Mouse (Mus musculus): ENCODE measurements at regions not wholly inside any gene's neighbourhood (a gene's known extent, or its start where the extent isn't known, plus 50 kb on each side); places are given as distances from the start of the nearest gene placed in this dataset.

DNA sequence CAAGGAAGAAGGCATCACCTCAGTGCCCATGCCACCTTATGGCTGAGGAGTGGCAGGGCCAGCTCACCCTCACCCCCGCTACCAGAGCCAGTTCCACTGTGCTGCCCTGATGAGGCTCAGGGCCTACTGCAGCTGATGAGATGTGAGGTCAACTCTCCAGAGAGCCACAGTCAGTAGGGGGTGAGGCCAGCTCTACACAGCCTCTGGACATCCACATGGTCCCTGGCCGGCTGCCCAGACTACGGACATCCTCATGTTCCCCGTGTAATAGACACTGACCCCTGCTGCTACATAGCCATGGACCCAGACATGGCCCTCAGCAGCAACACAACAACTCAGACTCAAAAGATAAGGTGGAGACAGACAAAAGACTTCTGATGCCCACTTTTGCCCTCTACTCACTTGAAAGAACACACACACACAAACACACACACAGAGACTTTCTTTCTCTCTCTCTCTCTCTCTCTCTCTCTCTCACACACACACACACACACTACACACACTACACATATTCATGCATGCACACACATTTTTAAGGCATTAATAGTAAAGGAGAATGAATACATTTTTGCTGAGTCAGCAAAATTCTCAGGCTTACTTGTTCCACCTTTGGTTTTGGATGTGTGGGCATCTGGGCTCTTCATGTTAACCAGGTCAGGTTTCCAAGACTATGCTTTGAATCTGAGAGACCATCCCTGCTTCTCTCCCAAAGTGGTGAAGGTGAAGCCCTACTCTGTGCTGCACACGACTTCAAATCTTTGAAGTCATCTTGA lies 604.4 kb upstream of the Nrp1 start:
- no peak for DNase-seq (ENCODE audit: low read depth, low spot score)

DNA sequence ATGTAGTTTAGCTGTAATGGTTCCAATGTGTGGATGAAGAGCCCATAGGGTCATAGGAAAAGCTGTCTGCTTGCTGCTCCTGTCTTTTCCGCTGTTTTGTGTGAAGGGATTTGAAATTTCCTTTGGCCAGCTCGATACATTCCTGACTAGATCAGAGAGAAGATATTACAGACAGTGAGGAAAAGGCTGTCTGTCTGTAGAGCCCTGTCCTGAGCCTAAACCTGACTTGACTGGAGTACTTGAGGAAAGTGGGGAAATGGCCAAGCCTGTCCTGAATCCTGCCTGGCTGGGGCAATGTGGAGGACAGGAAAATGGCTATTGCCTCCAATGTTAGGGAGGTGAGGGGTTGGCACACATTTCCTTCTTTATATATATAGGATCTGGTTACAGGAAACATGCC lies 601.0 kb upstream of the Nrp1 start:
- DNase-seq (ENCODE audit: low read depth, low spot score) = no peak

GRCm38 (mm10) chr8:127759906-127760305 lies 598.5 kb upstream of the Nrp1 start:
- peak; percentile 40 for DNase-seq (ENCODE audit: low read depth, low spot score)

DNA sequence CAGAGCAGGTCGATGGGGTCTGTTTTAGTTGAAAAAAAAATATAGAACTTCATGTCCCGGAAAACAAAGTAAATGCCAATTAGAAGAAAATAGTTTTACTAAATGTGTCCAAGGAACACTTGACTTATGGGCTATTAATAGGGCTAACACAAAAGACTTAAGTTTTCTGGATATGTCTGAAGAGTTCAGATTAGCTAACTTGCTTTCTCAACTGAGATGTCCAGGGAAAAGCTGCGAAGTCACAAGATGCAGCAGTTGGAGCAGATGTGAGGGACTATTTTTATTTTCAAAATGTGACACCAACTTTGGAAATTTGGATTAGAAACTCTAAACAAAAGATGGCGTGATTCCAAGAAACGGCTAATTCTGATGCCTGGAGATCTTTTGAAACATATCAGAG lies 593.2 kb upstream of the Nrp1 start:
- DNase-seq (ENCODE audit: low read depth, low spot score) = no peak

- no peak for DNase-seq (ENCODE audit: low read depth, low spot score)
These were observed 590.1 kb upstream of the Nrp1 start for GRCm38 (mm10) chr8:127768311-127768710.

DNA sequence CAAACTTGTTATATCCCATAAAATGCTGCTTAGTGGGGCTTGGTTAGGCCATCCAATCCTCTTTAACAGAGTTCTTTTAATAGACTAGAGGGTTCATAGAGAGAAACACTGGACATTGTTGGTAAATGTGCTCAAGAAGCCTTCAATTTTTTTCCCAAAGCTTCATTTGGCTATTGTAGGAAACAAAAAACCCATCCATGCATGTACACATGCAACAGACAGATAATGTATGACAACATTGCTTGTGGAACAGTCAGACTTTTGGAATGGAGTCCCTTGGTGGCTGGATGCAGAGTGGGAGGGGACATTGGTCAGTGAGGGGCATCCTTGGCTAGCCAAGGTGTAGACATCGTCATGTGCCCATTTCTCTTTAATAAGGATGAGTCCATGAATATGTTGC lies 588.8 kb upstream of the Nrp1 start:
- DNase-seq (ENCODE audit: low read depth, low spot score) = no peak

DNA sequence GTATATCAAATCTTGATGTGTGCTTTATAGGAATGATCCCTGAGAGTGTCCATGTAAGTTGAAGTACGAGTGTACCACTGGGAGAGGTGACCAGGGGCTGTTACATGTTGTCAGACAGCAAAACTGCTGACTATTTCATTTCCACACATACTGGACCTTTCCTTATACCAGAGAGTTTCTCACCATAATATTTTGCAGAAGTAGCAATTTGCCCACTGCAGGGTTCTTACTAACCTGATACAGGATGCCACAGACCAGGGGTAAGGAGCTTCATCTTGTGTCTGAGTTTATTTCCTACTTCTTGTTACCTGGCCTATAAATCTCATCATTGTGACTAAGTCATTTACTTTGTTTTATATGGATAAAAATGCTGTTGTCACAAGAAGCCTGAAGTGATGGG lies 586.6 kb upstream of the Nrp1 start:
- no peak for DNase-seq (ENCODE audit: low read depth, low spot score)

DNA sequence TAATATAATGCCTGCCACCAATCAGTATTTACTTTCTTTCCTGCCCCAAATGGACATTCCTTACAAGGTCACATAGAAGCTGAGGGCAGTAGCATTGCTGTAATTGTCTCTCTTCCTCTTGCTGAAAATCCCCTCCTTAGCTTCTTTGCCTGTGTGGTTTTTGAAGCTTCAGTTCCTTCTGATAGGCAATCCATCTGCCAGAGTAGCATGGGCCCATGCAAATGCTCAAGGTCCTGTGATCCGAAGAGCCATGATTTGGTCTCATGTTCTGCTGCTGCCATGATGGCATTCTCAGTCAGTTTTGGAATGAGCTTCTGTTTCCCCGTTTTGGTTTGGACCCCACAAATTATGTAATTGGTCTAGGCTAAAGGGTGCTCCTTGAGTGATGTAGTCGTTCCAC lies 586.0 kb upstream of the Nrp1 start:
- no peak for DNase-seq (ENCODE audit: low read depth, low spot score)

- DNase-seq (ENCODE audit: low read depth, low spot score) = no peak
These were observed 585.5 kb upstream of the Nrp1 start for GRCm38 (mm10) chr8:127772917-127773316.

- DNase-seq (ENCODE audit: low read depth, low spot score) = peak; percentile 67
These were observed 583.8 kb upstream of the Nrp1 start for GRCm38 (mm10) chr8:127774642-127775041.

DNA sequence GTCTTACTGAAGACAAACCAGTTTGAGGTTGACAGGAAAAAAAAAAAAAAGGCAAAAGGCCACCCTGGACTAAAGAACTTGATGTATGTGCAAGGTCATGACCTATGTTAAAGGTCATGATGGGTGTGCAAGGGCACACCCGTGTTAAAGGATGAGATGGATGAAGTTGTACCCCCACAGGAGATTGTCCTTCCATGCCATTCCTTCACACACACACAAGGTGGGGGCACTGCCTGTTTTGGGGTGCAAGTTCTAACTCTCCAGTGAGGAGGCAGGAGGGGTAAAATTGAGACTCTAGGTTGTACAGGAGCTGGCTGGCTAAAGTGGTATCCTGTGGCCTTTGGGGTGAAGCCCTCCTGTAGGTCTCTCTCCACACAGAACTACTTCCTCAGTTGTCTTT lies 583.2 kb upstream of the Nrp1 start:
- DNase-seq (ENCODE audit: low read depth, low spot score) = no peak

- DNase-seq (ENCODE audit: low read depth, low spot score) = no peak
These were observed 582.7 kb upstream of the Nrp1 start for GRCm38 (mm10) chr8:127775747-127776146.

DNA sequence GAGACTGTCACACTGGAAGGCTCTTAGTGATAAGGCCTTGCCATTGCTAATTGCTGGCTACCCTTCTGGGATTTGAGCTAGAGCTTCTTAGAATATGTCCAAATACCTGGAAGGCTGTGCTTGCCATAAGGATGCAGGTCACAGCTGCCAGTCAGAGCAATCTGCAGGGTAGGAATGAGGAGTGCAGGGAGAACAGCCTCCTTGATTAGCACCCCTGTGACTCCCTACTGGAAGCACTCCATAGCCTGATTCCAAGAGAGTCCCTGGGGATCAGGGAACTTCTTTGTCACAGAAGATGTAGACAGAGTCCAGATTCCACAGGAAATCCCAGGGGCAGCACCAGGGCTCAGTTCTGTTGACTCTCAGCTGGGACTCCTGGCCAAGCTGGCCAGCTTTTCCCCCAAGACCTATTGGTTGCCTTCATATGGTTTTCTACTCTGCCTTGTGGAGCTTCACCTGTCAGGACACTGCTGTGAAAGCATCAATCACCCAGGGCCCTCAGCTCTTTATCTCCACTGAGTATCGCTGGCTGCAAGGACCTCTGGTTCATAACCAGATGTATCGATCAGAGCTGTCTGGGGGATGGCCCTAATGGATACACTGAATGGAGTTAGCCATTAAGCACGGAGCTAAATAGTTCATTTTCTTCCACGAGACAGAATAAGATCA lies 579.9 kb upstream of the Nrp1 start:
- DNase-seq (ENCODE audit: low read depth, low spot score) = no peak

GRCm38 (mm10) chr8:127779021-127779689 lies 579.2 kb upstream of the Nrp1 start:
- DNase-seq (ENCODE audit: low read depth, low spot score) = no peak

GRCm38 (mm10) chr8:127780596-127780995 lies 577.8 kb upstream of the Nrp1 start:
- no peak for DNase-seq (ENCODE audit: low read depth, low spot score)

DNA sequence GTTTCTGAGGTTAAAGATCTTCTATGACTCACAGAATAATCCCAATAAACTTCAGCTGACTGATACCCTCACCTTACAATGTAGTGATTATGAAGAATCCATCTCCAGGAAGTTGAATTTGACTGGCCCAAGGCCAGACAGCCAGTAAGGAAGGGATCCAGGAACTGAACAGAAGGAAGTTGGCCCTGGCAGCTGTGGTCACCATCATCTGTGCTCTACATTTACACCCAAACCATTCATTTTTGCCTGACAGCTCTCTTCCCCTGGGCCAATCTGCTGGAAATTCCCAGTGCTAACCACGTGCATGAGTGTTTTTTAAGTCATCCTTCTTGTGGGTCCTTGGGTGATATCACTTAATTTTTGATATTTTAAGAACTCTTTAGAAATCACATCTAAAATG lies 577.4 kb upstream of the Nrp1 start:
- DNase-seq (ENCODE audit: low read depth, low spot score) = no peak

- DNase-seq (ENCODE audit: low read depth, low spot score) = no peak
These were observed 565.8 kb upstream of the Nrp1 start for GRCm38 (mm10) chr8:127792611-127793010.

- no peak for DNase-seq (ENCODE audit: low read depth, low spot score)
These were observed 558.4 kb upstream of the Nrp1 start for GRCm38 (mm10) chr8:127799849-127800471.

DNA sequence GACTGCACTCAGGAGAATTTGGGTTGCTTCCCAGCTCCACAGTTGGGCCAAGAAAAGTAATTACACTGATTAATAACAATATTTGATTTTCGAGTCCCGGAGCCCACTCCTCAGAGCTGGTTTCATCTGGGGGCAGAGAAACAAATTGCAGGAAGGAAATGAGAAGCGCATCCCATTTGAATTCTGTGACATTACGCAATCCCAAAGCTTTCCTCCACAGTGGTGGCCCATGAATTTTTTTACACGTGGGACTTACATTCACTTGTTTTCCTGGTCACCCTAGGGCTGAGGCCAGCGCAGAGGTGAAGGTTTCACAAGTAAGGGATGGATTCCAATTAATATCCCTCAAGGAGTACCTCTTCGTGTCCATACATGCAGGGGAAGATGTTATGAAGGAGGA lies 556.3 kb upstream of the Nrp1 start:
- DNase-seq (ENCODE audit: low read depth, low spot score) = no peak

DNA sequence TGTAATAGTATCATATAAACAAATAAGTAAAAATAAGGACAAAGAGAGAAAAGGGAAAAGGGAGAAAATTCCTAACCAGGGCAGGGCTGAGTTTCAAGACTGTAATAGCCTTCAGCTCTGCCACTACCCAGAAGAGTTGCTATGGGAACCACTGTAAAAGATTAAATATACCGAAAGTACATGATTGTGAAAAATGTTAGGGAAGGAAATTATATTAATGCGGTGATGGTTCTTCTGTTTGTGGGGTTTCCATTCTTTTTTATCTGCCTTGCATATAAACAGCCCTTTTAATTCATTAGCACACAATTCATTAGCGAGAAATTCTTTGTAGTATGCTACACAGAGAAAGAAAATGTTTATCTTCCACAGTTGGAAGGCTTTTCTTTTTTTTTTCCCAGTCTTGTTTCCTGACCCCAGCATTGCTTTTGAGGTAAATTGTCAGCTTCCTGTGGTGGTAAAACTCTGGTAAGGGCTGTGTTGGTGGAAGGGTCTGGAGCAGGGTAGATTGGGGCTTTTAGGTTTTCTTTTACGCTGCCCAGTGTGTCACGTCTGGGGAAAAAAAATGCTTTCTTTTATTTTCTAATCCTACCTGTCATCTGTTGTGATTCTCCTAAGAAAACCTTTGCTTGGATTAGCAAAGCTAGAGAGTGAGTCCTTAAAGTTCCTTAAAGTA lies 555.6 kb upstream of the Nrp1 start:
- DNase-seq (ENCODE audit: low read depth, low spot score) = no peak

GRCm38 (mm10) chr8:127809203-127810155 lies 548.9 kb upstream of the Nrp1 start:
- DNase-seq (ENCODE audit: low read depth, low spot score) = no peak

All from telencephalon, adult 2 months (tissue).